Mouse (Mus musculus): ENCODE results near the gene Gm11011. TPM values are rescaled to one million over a fixed set of nuclear protein-coding genes. Genes with fewer than 3 reads are reported as not detected.
"Not testable (repeated sequence)": the region's sequence is repeated elsewhere in the genome, so short reads cannot be mapped to it uniquely, and the experiment has no call there.

The Gm11011 gene
- not detected in 2 replicates for polyA plus RNA-seq (2015; fragmentation: Nextera tagmentation; extraction: Ambion mirVana)

- not testable (repeated sequence) for H3K27me3 ChIP-seq (replicated peaks; ENCODE audit: control insufficient read depth, insufficient read depth, low read length); H3K4me1 ChIP-seq (ENCODE audit: control insufficient read depth, insufficient read depth, low read length); ATAC-seq; H3K4me2 ChIP-seq (ENCODE audit: low read depth, low read length); H3K4me3 ChIP-seq (ENCODE audit: low read length); H3K9ac ChIP-seq (ENCODE audit: low read depth, low read length); H3K27ac ChIP-seq (ENCODE audit: low read length); H3K9me3 ChIP-seq (ENCODE audit: control insufficient read depth, low read length); H3K36me3 ChIP-seq (ENCODE audit: control insufficient read depth, insufficient read depth, low read length)
These were observed at the start of gene Gm11011 for GRCm38 (mm10) chr2:169587645-169588044. TSS of gene Gm11011 (minus strand) at chr2:169587745.

- peak overlapping the region; percentile 70 for H3K27ac ChIP-seq (ENCODE audit: low read length)
- no peaks in the 10 kb centered on the region for H3K27me3 ChIP-seq (replicated peaks; ENCODE audit: control insufficient read depth, insufficient read depth, low read length)
- 29% methylated on average over 4 of the region's 4 CpGs for WGBS
- no peak for ATAC-seq
- H3K4me2 ChIP-seq (ENCODE audit: low read depth, low read length), result peak overlapping the region; percentile 87
- H3K36me3 ChIP-seq (ENCODE audit: control insufficient read depth, insufficient read depth, low read length), result no peaks in the 10 kb centered on the region
- peak overlapping the region; percentile 89 for H3K4me3 ChIP-seq (ENCODE audit: low read length)
- H3K4me1 ChIP-seq (ENCODE audit: control insufficient read depth, insufficient read depth, low read length), result peaks cover 17% of the 10 kb centered on the region
- peak overlapping the region; percentile 63 for H3K9ac ChIP-seq (ENCODE audit: low read depth, low read length)
- no peaks in the 10 kb centered on the region for H3K9me3 ChIP-seq (ENCODE audit: control insufficient read depth, low read length)
These were observed 48.9 kb upstream of the Gm11011 start for GRCm38 (mm10) chr2:169636414-169636813.

GRCm38 (mm10) chr2:169635428-169635827 lies 47.9 kb upstream of the Gm11011 start:
- H3K27ac ChIP-seq (ENCODE audit: low read length), result peak overlapping the region; percentile 96
- peak overlapping the region; percentile 97 for H3K9ac ChIP-seq (ENCODE audit: low read depth, low read length)
- H3K36me3 ChIP-seq (ENCODE audit: control insufficient read depth, insufficient read depth, low read length), result no peaks in the 10 kb centered on the region
- peaks cover 12% of the 10 kb centered on the region for H3K4me1 ChIP-seq (ENCODE audit: control insufficient read depth, insufficient read depth, low read length)
- 18% methylated on average over 7 of the region's 7 CpGs for WGBS
- no peaks in the 10 kb centered on the region for H3K9me3 ChIP-seq (ENCODE audit: control insufficient read depth, low read length)
- H3K4me2 ChIP-seq (ENCODE audit: low read depth, low read length), result peak overlapping the region; percentile 87
- H3K27me3 ChIP-seq (replicated peaks; ENCODE audit: control insufficient read depth, insufficient read depth, low read length), result no peaks in the 10 kb centered on the region
- peak overlapping the region; percentile 89 for H3K4me3 ChIP-seq (ENCODE audit: low read length)
- ATAC-seq, result no peak

- Histone ChIP-seq H3K4me1 (ENCODE audit: control insufficient read depth, insufficient read depth, low read length) (peaks cover 7% of the 10 kb centered on the region), H3K4me2 (ENCODE audit: low read depth, low read length) (peak overlapping the region; percentile 87), H3K27ac (ENCODE audit: low read length) (peak overlapping the region; percentile 96), H3K27me3 (replicated peaks; ENCODE audit: control insufficient read depth, insufficient read depth, low read length) (no peaks in the 10 kb centered on the region), H3K4me3 (ENCODE audit: low read length) (peak overlapping the region; percentile 89), H3K9me3 (ENCODE audit: control insufficient read depth, low read length) (no peaks in the 10 kb centered on the region), H3K36me3 (ENCODE audit: control insufficient read depth, insufficient read depth, low read length) (no peaks in the 10 kb centered on the region), H3K9ac (ENCODE audit: low read depth, low read length) (peak overlapping the region; percentile 97)
- no peak for ATAC-seq
- 25% methylated on average over 17 of the region's 17 CpGs for WGBS
These were observed 47.3 kb upstream of the Gm11011 start for GRCm38 (mm10) chr2:169634619-169635382.

- H3K9ac ChIP-seq (ENCODE audit: low read depth, low read length), result peak overlapping the region; percentile 97
- no peaks in the 10 kb centered on the region for H3K9me3 ChIP-seq (ENCODE audit: control insufficient read depth, low read length)
- H3K4me2 ChIP-seq (ENCODE audit: low read depth, low read length), result peak overlapping the region; percentile 87
- H3K4me1 ChIP-seq (ENCODE audit: control insufficient read depth, insufficient read depth, low read length), result peaks cover 5% of the 10 kb centered on the region
- peak overlapping the region; percentile 96 for H3K27ac ChIP-seq (ENCODE audit: low read length)
- ATAC-seq, result peak; percentile 56
- H3K36me3 ChIP-seq (ENCODE audit: control insufficient read depth, insufficient read depth, low read length), result no peaks in the 10 kb centered on the region
- peak overlapping the region; percentile 89 for H3K4me3 ChIP-seq (ENCODE audit: low read length)
- WGBS, result under 1% methylated on average over 38 of the region's 38 CpGs
- H3K27me3 ChIP-seq (replicated peaks; ENCODE audit: control insufficient read depth, insufficient read depth, low read length), result no peaks in the 10 kb centered on the region
These were observed 46.1 kb upstream of the Gm11011 start for GRCm38 (mm10) chr2:169633491-169634289.

GRCm38 (mm10) chr2:169632338-169633151 lies 45.0 kb upstream of the Gm11011 start, which contains the start of gene Tshz2:
TSS of gene Tshz2 (plus strand) at chr2:169633013.
- ATAC-seq, result peak; percentile 81
- Histone ChIP-seq H3K9me3 (ENCODE audit: control insufficient read depth, low read length) (no peaks in the 10 kb centered on the region), H3K27me3 (replicated peaks; ENCODE audit: control insufficient read depth, insufficient read depth, low read length) (no peaks in the 10 kb centered on the region), H3K36me3 (ENCODE audit: control insufficient read depth, insufficient read depth, low read length) (no peaks in the 10 kb centered on the region), H3K27ac (ENCODE audit: low read length) (peak within 1 kb of the TSS; percentile 96), H3K4me2 (ENCODE audit: low read depth, low read length) (peak within 1 kb of the TSS; percentile 87), H3K9ac (ENCODE audit: low read depth, low read length) (peak within 1 kb of the TSS; percentile 97), H3K4me1 (ENCODE audit: control insufficient read depth, insufficient read depth, low read length) (0 out of 2 replicates have a peak, but pooled peaks cover 3% of the 10 kb centered on the region), H3K4me3 (ENCODE audit: low read length) (peak within 1 kb of the TSS; percentile 89)
- under 1% methylated on average over 21 of the region's 22 CpGs for WGBS

- H3K4me1 ChIP-seq (ENCODE audit: control insufficient read depth, insufficient read depth, low read length), result 0 out of 2 replicates have a peak, but pooled peaks cover 3% of the 10 kb centered on the region
- H3K27me3 ChIP-seq (replicated peaks; ENCODE audit: control insufficient read depth, insufficient read depth, low read length), result no peaks in the 10 kb centered on the region
- no peak overlapping the region for H3K4me3 ChIP-seq (ENCODE audit: low read length)
- H3K36me3 ChIP-seq (ENCODE audit: control insufficient read depth, insufficient read depth, low read length), result no peaks in the 10 kb centered on the region
- no peak overlapping the region for H3K4me2 ChIP-seq (ENCODE audit: low read depth, low read length)
- no peak overlapping the region for H3K9ac ChIP-seq (ENCODE audit: low read depth, low read length)
- no peaks in the 10 kb centered on the region for H3K9me3 ChIP-seq (ENCODE audit: control insufficient read depth, low read length)
- WGBS, result 87% methylated on average over 3 of the region's 3 CpGs
- ATAC-seq, result no peak
- H3K27ac ChIP-seq (ENCODE audit: low read length), result no peak overlapping the region
These were observed 42.5 kb upstream of the Gm11011 start for GRCm38 (mm10) chr2:169630070-169630469.

- ATAC-seq, result peak; percentile 77
- no peaks in the 10 kb centered on the region for H3K27me3 ChIP-seq (replicated peaks; ENCODE audit: control insufficient read depth, insufficient read depth, low read length)
- H3K36me3 ChIP-seq (ENCODE audit: control insufficient read depth, insufficient read depth, low read length), result no peaks in the 10 kb centered on the region
- no peaks in the 10 kb centered on the region for H3K9me3 ChIP-seq (ENCODE audit: control insufficient read depth, low read length)
- peak overlapping the region; percentile 61 for H3K27ac ChIP-seq (ENCODE audit: low read length)
- H3K4me1 ChIP-seq (ENCODE audit: control insufficient read depth, insufficient read depth, low read length), result peaks cover 4% of the 10 kb centered on the region
- peak overlapping the region; percentile 26; the same call in 1 of the 2 replicates for H3K4me3 ChIP-seq (ENCODE audit: low read length)
- H3K9ac ChIP-seq (ENCODE audit: low read depth, low read length), result peak overlapping the region; percentile 44; the same call in 1 of the 2 replicates
- WGBS, result 20% methylated on average over 15 of the region's 15 CpGs
- H3K4me2 ChIP-seq (ENCODE audit: low read depth, low read length), result peak overlapping the region; percentile 49
These were observed 33.7 kb upstream of the Gm11011 start for GRCm38 (mm10) chr2:169621201-169621710.

Measured in intestine, embryonic 16.5 days (tissue).